Mouse (Mus musculus) E14TG2a.4 (cell line): Measurements from ENCODE around the gene Spred2.

Experiments
- H3K27me3 ChIP-seq: 2 replicates; pipeline ENCODE4 v1.6.1; 2014; ENCODE audit warnings: low read length, control low read depth; ENCODE audit not compliant: insufficient read depth
- H3K36me3 ChIP-seq: 2 replicates; pipeline ENCODE4 v1.6.1; 2014; ENCODE audit warnings: low read length, control low read depth; ENCODE audit not compliant: insufficient read depth
- H3K4me1 ChIP-seq: replicated peaks from 2 replicates; pipeline ENCODE4 v1.6.1; 2014; ENCODE audit warnings: low read depth, low read length, control low read depth
- H3K4me3 ChIP-seq: replicated peaks from 2 replicates; pipeline ENCODE4 v1.5.1; 2014; ENCODE audit warnings: mild to moderate bottlenecking, low read length
- H3K9me3 ChIP-seq: 2 replicates; pipeline ENCODE4 v1.6.1; 2014; ENCODE audit warnings: low read length, control low read depth
- CTCF ChIP-seq: conservative IDR thresholded peaks from 2 replicates; pipeline ENCODE4 v1.5.1; 2014; ENCODE audit warnings: low read length
- NANOG ChIP-seq: IDR thresholded peaks from 2 replicates; pipeline ENCODE4 v1.6.1; 2014; ENCODE audit warnings: borderline replicate concordance, low read length, mixed read lengths
- POU5F1 ChIP-seq: IDR thresholded peaks from 2 replicates; pipeline ENCODE4 v1.6.1; 2014; ENCODE audit warnings: low read length, borderline replicate concordance

Gene Spred2

DNA sequence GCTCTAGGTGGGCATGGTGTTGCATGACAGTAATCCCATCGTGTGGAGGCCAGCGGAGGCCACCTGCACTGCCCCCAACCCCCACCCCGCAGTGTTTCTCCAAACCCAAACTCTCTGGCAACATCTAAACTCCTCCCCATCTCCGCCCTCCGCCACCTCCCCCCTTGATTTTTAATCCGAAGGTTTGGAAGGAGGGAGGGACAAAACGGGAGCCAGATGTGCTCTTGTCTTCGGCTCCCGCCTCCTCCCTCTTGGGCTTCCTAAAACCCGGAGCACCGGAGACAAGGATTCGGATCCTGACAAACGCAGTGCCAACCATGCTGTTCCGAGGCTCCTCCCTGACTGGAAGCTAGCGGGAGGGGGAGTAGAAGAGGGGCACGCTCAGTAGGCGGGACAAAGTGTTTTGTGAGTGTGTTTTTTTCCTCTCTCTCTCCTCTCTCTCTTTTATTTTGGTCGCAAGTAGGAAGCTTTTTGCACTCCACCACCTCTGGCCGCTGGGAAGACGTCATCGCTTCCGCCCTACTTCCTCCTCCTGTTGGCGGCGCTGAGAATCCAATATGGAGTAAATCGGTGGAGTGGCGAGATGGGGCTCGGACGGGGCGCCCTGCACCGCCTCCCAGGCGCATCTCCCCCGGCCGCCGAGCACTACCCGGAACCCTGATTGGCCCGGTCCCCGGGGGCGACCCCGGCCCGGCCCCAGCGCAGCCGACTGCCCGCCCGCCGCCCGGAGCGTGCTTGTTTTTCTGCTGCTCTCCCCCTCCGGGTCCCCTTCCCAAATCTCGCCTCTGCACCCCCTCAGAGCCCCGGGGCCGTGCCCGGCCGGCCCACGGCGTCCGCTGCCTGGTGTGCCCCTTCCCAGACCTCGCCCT is at the start of gene Spred2:
Gene Spred2, plus strand, starts transcription at position 488 of the 869 bp plus-strand sequence.
- Histone ChIP-seq H3K9me3 (no peaks in the 10 kb centered on the region), H3K36me3 (peaks cover 26% of the 10 kb centered on the region), H3K4me3 (peak within 1 kb of the TSS; percentile 100), H3K4me1 (peaks cover 67% of the 10 kb centered on the region), H3K27me3 (no peaks in the 10 kb centered on the region)
- TF ChIP-seq CTCF = no peak
- TF ChIP-seq POU5F1 = 0 out of 2 replicates have a peak, but pooled peaks have one; percentile 17

DNA sequence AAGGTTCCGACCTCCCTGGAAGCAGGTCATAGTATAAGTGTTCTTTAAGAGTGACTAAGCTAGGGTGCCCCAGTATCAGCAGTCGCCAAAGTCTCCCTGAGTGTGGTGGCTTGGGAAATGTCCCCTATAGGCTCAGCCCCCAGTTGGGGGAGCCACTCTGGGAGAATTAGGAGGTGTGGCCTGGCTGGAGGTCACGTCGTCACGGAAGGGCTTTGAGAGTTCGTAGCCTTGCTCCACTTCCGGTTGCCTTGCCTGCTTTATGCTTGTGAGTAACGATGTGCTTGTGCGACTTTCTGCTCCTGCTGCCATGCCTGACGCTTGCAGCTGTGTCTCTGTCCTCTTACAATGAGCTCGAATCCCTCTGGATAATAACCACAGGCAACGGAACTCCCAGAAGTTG is 48.6 kb upstream of the Spred2 start:
- Histone ChIP-seq H3K4me3 (peak overlapping the region; percentile 56), H3K27me3 (no peaks in the 10 kb centered on the region), H3K9me3 (no peaks in the 10 kb centered on the region), H3K36me3 (no peaks in the 10 kb centered on the region), H3K4me1 (peaks cover 26% of the 10 kb centered on the region)
- TF ChIP-seq NANOG = no peak
- TF ChIP-seq CTCF = no peak
- no peak for TF ChIP-seq POU5F1

DNA sequence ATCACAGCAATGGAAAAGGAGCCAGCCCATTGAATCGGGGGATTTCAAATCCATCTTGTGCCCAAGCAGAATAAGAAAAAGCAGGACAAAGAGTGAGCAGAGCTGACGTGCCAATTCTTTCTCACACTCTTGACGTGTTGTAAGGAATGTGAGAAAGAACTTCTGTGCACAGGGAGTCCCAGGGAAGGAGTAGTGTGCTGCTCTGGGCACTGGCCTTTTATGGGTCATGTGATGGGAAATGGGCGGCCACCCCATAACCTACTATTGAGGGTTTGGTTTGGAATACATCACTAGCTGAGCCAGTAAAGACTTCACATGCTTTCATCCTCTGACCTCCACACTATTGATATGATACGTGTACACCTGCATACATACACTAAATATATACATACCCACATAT is 48.2 kb upstream of the Spred2 start:
- Histone ChIP-seq H3K4me3 (peak overlapping the region; percentile 56), H3K9me3 (no peaks in the 10 kb centered on the region), H3K27me3 (no peaks in the 10 kb centered on the region), H3K36me3 (no peaks in the 10 kb centered on the region), H3K4me1 (peaks cover 26% of the 10 kb centered on the region)
- TF ChIP-seq NANOG (no peak), POU5F1 (no peak), CTCF (no peak)

DNA sequence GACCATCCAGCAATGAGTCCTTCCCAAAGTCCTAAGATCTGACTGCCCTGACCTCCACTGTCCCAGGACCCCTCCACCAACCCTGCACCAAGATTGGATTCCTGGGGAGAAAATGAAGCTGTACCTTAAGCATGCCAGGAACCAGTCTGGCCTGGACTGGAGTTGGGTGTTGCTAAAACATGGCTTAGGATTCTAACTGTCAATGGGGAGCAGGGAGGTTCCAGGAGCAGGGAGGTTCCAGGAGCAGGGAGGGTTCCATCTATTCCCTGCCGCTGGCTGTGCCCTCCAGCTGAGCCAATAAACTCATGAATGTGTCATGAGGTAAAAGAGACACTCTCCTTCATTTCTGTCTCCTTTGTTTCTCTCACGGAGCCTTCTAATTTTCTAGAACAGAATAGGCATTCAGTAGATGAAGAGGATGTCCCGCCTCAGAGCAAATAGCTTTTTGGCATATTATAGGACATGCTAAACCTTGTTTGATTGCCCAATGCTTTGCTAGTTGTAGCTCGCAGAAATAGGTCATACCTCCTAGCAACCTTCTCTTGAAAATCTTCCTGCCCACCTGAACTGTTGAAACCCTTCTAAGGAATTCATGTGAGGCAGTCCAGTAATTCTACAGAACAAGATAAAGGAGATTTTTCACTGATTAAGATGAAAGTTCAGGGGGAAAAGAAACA is 46.8 kb upstream of the Spred2 start:
- peaks cover 26% of the 10 kb centered on the region for H3K4me1 ChIP-seq
- no peaks in the 10 kb centered on the region for H3K36me3 ChIP-seq
- no peak for TF ChIP-seq CTCF
- TF ChIP-seq NANOG = no peak
- no peaks in the 10 kb centered on the region for H3K27me3 ChIP-seq
- H3K4me3 ChIP-seq = no peak overlapping the region
- no peaks in the 10 kb centered on the region for H3K9me3 ChIP-seq

DNA sequence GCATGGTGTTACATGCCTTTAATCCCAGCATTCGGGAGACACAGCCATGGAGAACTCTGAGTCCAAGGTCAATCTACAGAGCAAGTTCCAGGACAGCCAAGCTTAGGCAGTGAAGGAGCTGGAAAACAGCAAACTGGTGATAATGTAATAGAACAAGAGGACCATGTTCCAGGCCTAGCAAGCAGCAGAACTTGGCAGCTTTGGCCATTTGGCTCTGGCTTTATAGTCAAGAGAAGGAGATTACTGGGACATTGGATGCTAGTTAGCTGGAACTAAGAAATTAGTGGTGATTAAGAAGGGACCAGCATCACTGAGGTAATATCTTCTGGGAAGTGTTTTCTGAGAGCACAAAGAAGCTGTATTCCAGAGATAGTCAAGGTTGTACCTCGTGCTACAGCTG is 42.8 kb upstream of the Spred2 start:
- no peak overlapping the region for H3K4me3 ChIP-seq
- H3K27me3 ChIP-seq = no peaks in the 10 kb centered on the region; the same call in 1 of the 2 replicates
- H3K9me3 ChIP-seq = no peaks in the 10 kb centered on the region
- TF ChIP-seq POU5F1 (no peak), CTCF (no peak), NANOG (no peak)
- no peaks in the 10 kb centered on the region for H3K36me3 ChIP-seq
- peaks cover 15% of the 10 kb centered on the region for H3K4me1 ChIP-seq

DNA sequence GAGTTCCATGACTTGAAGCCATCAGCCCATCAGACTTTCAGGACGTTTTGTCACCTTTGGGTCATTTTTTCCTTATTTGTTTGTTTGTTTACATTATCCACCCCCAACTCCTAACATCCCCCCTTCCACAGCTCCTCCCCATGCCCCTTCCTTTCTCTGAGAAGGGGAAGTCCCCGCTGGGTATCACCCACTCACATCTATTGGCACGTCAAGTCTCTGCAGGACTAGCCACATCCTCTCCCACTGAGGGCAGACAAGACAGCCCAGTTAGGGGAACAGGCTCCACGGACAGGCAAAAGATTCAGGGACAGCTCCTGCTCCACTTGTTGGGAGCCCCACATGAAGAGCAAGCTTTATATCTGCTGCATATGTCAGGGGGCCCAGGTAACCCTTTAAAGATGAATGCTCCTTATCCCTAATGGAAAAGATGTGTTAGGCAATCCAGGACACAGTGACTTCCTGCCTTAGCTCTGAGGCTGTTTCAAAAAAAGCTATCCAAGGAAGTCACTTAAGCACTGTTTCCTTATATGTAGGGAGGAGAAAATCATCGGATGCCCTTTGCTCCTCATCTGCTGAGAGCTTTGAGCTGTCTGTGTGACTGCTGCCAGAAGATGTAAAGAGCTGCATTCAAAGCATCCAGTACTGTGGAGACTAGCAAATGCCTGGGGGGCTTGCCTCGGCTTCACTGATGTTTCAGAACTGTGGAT is 33.3 kb upstream of the Spred2 start:
- no peaks in the 10 kb centered on the region for H3K36me3 ChIP-seq

DNA sequence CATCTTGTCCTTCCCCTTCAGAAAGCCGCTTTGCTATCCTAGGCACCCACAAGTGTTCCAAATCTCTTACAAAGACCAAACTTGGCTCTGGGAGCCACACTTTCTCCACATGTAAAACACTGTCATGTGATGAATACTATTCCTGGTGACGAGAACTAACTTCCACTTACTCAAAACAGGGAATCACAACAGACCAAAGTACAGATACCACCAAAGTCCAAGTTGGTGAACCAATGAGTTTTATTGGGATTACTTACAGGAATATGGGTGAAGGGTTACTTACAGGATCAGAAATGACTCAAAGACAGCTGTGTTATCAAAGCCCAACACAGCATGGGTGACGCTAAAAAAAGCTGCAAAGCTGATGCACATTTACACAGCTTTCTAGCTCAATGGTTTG is 30.9 kb upstream of the Spred2 start:
- H3K27me3 ChIP-seq = peaks cover 11% of the 10 kb centered on the region
- no peaks in the 10 kb centered on the region for H3K4me1 ChIP-seq
- peaks cover 4% of the 10 kb centered on the region for H3K9me3 ChIP-seq
- no peak overlapping the region for H3K4me3 ChIP-seq
- H3K36me3 ChIP-seq = no peaks in the 10 kb centered on the region
- TF ChIP-seq NANOG (no peak), POU5F1 (no peak), CTCF (no peak)

More for the DNA sequence above, 33.3 kb upstream of the Spred2 start:
- no peak overlapping the region for H3K4me3 ChIP-seq
- peaks cover 4% of the 10 kb centered on the region for H3K9me3 ChIP-seq
- H3K4me1 ChIP-seq = no peaks in the 10 kb centered on the region
- peaks cover 15% of the 10 kb centered on the region for H3K27me3 ChIP-seq
- TF ChIP-seq CTCF (no peak), NANOG (no peak), POU5F1 (no peak)

DNA sequence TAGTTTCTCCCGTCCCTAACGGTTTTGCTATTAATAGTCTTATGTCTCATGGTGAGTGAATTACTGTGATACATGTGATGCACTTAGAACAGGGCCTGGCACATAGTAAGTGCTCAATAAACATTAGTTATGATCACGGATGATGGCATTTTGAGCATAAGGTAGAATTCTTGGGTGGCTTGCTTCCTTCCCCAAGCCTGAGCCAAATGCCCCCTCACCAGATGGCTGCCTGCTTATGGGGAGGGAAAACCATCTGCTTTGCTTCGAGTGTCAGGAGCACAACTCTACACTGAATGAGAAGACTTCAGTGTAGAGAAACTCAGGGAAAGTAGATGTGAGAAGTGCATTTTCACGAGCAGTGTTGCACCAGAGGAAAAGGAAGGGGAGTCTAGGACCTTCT is 24.6 kb upstream of the Spred2 start:
- peaks cover 4% of the 10 kb centered on the region; the same call in 1 of the 2 replicates for H3K27me3 ChIP-seq
- peaks cover 7% of the 10 kb centered on the region; the same call in 1 of the 2 replicates for H3K4me1 ChIP-seq
- TF ChIP-seq NANOG (no peak), CTCF (no peak), POU5F1 (no peak)
- H3K9me3 ChIP-seq = no peaks in the 10 kb centered on the region
- H3K36me3 ChIP-seq = no peaks in the 10 kb centered on the region
- no peak overlapping the region for H3K4me3 ChIP-seq
